Mouse (Mus musculus) monocyte, adult 2 months (primary cell): ENCODE measurements around the gene Mical2.
A peak's percentile ranks its signal among the peaks of the same experiment; 100 is the strongest.

ENCODE experiments used
- DNase-seq, 2 experiments: peaks; one replicate each; pipeline ENCODE4 v3.0.0; 2022; ENCODE audit warnings: low spot score in 2 of 2, low read depth in 1 of 2

Gene Mical2

GRCm38 (mm10) chr7:112352005-112352404 lies 126.3 kb downstream of the Mical2 start:
- DNase-seq, result no peak

- DNase-seq, result no peak
Measured at GRCm38 (mm10) chr7:112353011-112353410, 127.4 kb downstream of the Mical2 start.

GRCm38 (mm10) chr7:112353939-112354338 lies 128.3 kb downstream of the Mical2 start:
- no peak for DNase-seq

GRCm38 (mm10) chr7:112354503-112354951 lies 128.9 kb downstream of the Mical2 start:
- no peak for DNase-seq

GRCm38 (mm10) chr7:112359594-112359993 lies 133.9 kb downstream of the Mical2 start:
- no peak for DNase-seq

- DNase-seq, result no peak
Measured at GRCm38 (mm10) chr7:112362574-112363200, 137.0 kb downstream of the Mical2 start.

DNA sequence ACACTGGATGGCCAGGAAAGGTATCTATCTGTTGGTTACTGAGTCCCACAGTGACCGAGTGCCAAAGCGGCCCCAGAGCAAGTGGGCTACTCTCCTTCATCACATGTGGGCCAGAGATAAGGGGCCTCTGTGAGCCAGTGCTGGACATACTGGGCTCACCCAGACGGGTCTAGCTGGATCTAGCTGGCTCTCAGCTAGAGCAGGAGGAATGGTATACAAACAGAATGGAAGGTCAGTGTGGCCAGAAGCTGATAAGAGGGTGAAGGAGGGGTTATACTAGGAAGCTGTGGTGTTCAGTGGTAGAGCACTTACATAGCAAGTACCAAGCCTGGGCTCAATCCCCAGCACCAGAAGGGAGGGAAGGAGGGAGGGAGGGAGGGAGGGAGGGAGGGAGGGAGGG lies 140.2 kb downstream of the Mical2 start:
- DNase-seq, result no peak

DNA sequence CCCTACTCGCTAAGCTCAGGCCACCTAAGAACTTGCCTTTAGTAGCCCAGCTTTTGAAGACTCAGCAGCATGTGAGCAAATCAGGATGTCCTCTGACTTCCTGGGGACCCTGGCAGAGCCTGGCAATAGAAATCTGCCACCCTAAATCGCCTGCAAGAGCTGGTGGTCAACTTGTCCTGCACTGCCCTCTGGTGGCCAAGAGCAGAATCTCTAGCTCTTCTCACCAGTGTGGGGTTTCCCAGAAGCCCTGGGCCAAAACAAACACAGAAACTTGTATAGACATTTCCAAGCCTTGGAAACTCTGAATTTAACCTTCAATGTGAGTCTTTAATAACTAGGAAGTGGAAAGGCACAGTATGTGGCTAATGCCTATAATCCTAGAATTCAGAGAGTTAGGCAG lies 143.4 kb downstream of the Mical2 start:
- DNase-seq, result peak in 1 of 2 experiments; percentile 36

DNA sequence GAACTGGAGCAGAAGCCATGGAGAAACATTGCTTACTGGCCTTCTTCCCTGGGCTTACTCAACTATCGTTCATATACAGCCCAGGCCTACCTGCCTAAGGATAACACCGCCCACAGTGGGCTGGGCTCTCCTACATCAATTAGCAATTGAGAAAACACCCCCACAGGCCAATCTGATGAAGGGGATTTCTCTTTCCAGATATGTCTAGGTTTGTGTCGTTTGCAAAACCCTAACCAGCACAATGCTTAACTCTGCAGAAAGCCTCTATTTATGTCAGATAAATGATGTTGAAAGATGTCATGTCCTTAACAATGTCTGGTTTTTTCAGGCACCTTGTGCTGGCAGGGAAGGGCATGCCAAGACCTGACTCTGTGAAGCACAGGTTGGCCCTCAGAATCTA lies 144.3 kb downstream of the Mical2 start:
- no peak for DNase-seq

GRCm38 (mm10) chr7:112371387-112371786 lies 145.7 kb downstream of the Mical2 start:
- no peak for DNase-seq

DNA sequence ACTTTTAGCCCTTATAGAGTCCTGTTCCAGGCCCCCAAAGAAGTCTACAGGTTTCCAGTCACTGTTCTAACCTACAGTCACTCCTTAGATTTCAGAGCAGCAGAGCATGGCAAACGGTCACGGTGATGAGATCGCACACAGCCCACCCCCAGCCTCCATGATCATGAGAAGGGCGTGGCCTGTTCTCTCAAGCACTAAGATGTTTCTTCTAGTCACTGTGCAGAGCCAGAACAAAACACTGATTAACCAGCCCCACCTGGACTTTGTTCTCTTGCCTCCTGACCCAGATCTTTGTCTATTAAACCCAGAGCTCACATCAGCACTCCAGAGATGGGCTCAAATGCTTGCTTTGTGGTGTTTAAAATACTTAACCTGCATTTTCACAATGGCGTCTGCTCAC lies 148.4 kb downstream of the Mical2 start:
- no peak for DNase-seq

DNA sequence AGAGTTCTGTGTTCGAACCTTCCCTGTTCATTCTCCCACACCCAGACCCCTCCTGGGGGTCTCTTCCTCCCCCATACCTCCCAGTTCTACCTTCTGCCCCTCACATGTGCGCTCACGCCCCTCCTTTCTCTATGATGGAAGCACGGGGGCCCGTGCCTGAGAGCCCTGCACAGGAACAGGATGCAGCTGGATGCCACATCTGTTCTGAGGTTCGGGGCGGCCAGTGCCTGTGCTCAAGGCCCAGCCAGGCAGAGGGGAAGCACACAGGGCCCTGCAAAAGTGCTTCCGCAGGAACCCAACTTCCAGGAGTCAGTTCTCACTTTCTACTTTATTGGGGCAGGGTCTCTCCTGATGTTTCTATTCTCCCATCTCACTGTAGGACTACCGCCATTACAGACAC lies 149.4 kb downstream of the Mical2 start:
- no peak for DNase-seq

- DNase-seq, result no peak
Measured at GRCm38 (mm10) chr7:112375900-112376299, 150.2 kb downstream of the Mical2 start.

GRCm38 (mm10) chr7:112376611-112377010 lies 151.0 kb downstream of the Mical2 start:
- no peak for DNase-seq

- no peak for DNase-seq
Measured at GRCm38 (mm10) chr7:112377314-112377713, 151.7 kb downstream of the Mical2 start.

- no peak for DNase-seq
Measured at GRCm38 (mm10) chr7:112378056-112378455, 152.4 kb downstream of the Mical2 start.

- no peak for DNase-seq
Measured at GRCm38 (mm10) chr7:112378476-112378875, 152.8 kb downstream of the Mical2 start.

- DNase-seq, result no peak
Measured at GRCm38 (mm10) chr7:112386521-112386920, 160.9 kb downstream of the Mical2 start.

DNA sequence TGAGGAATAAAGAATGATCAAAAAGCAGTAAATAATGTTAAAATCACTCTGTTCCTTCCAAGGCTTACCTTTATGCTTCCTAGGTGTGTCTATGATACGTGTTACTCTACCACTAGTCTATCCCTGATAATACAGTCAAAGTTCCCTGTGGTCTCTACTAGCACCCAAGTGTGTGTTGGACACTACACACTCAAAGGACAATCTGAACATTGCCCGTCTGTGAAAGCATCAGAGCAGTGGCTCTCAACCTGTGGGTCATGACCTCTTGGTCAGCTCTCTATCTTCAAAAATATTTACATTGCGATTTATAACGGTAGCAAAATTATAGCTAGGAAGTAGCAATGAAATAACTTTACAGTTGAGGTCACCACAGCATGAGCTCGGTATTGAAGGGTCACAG lies 162.2 kb downstream of the Mical2 start:
- no peak for DNase-seq

DNA sequence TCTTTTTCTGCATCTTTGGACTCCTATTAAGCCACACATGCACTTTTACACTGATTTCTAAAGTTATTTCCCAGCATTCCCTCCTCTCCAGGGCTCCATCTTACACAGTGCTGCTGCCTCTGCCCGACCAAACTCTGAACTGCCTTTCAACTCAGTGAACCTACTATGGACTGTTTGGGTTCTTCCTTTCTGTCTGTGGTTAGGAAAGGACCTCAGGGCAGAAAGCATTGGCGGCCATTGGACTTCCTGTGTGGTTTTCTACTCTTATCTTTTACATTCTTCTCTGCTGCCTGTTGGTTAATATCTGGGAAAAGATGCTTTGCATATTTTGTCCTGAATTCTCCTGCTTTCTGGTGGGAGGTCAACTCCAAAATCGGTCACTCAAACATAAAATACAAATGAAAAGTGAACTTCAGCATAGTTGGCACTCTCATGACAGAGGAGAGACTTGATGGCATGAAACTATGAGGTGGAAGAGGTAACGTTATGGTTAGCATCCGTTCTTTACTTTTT lies 162.8 kb downstream of the Mical2 start:
- DNase-seq, result no peak

- DNase-seq, result no peak
Measured at GRCm38 (mm10) chr7:112389611-112390251, 164.1 kb downstream of the Mical2 start.

DNA sequence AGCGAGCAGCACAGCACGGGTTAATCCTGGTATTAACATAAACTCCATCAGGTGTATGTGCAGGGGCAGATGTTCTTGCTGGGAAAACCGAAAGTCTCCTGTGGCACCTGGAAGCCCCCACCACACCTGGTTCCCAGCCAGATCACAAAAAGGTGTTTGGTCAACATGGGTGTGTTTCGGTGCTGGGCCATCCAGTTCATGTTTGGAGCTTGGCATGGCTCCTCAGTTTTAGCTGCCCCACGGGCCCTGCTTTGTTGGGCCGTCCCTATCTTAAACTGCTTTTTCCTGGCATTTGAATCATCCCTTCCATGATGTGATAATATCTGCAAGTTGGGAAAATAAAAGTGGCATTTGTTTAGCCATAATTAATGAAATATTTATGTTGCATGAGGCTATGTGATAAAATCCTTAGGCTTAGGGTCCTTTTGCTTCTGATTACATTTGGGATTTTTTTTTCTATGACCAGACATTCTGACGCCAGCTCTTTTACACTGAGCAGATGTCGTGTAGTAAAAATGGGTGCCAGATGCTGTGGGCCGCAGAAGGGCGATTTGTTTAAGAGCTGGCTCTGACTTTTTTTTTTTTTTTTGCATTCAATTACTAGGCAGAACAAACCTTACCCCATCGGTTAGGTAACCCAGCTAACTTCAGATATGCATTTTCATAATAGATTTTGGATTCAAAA lies 164.7 kb downstream of the Mical2 start:
- no peak for DNase-seq
